Mouse (Mus musculus) skeletal muscle tissue, postnatal 0 days (tissue): ENCODE results near the gene Adamts2. TPM values are rescaled to one million over a fixed set of nuclear protein-coding genes. Genes with fewer than 3 reads are reported as not detected.

ENCODE experiments used
- polyA plus RNA-seq: library from polyadenylated mRNA; unstranded; fragments of >200 nt; fragmentation: Nextera tagmentation; extraction: Ambion mirVana; gene quantifications from 2 replicates; pipeline ENCODE4 v1.2.1, GENCODE M21; 2015

Gene Adamts2
- polyA plus RNA-seq, result 10.9 and 12.3 TPM in 2 replicates

DNA sequence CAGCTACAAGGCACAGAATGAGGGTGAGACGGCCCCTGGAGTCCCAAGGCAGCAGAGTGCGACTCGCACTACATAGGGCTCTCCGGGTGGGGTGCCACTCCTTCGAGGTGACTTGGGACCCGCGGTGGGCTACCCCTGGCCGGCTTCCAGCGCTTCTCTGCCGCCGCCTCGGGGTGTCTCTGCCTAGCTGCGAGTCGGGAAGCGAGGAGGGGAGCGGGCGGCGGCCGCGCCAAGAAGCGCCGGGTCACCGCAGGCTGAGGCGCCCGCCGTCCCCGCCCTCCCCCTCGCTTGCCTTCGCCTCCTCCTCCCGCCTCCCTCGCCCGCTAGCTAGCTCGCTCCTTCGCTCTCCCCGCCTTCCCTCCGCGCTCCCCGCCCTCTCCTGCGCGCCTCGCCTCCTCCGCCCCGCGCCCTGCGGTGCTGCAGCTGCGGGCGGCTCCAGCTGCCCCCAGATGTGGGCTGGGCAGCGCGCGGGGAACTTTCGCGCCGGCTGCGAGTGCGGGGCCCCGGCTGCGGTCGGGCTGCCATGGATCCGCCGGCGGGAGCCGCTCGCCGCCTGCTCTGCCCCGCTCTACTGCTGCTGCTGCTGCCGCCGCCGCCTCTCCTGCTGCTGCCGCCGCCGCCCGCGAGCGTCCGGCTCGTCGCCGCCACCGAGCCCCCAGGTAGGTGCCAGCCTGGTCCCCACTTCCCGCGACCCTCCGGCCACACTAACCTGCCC, at the start of gene Adamts2:
Adamts2 (plus strand) TSS at position 444 of the 715 bp plus-strand sequence.

DNA sequence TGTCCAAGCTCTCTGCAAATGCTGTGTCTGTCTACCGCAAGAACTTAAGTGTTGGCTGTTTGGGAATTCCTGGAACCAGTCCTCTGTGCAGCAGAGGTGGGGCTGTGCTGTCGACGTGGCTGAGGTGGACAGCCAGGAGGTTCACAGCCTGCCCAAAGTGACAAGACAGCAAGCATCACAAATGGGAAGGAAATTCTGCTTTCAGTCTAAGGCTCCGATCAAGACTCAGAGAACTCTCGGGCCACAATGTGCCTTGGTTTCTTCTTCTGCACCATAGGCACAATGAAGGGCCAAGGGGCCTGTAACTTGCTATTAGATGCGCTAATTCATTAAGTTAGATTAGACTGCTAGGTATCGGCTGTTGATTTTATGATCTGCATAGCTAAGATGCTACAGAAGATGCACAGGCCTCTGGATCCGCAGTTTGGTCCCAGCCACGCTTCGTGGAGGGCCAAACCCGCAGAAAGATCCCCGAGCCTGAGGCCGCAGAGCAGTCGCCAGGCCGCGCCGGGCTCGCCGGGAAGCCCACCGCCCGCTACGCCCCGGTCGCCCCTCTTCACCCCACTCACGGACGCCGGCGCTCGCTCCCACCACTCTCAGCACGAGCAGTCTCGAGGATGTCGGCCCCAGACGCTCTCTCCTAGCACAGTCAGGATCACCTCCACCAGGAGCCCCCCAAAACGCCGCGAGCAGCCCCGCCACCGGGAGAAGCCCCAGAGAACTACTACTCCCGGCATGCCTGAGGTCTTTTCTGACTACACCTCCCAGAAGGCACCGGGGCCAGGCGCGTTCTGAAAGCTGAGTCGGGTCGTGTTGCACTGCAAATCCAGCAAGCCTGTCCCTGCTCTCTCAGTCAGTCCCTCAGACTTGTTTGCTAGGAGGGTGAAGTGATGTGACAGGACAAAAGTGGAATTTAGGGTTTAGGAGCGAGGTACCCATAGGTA, 225.4 kb downstream of the Adamts2 start, which contains the start of gene Zfp354c:
Zfp354c (minus strand) TSS at position 715 of the 944 bp plus-strand sequence.

DNA sequence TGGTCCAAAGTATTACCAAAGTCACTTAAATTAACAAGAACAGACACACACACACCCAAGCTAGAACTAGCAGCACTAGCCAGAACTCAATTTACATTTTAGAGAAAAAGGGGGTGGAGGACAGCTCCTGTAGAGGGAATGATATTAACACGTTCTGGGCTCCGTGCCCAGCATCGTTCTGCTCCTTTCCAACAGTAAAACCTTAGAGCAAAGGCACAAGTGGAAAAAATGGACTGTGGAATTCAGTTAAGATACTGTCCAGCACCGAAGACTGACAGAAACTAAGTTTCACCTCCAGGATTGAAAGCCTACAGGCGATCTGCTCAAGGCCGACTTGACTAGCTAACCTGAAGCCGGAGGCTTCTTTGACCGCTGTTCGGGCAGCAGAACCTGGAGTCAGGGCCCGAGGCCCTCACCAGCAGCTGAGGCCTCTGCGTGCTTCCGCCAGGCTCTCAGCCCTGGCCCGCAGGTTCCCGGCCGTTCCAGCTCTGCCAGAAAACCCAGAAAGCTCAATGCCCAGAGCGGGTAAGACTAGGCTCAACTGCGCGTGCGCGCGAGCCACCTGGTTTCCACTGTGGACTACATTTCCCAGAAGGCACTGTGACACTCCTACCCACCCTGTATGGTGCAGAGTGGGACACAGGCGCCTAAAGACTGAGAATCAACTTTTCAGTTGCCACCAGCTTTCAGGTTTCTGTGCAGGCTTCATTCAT, 239.3 kb downstream of the Adamts2 start, which contains the start of gene Zfp879:
Zfp879 (minus strand) TSS at position 530 of the 713 bp plus-strand sequence.

DNA sequence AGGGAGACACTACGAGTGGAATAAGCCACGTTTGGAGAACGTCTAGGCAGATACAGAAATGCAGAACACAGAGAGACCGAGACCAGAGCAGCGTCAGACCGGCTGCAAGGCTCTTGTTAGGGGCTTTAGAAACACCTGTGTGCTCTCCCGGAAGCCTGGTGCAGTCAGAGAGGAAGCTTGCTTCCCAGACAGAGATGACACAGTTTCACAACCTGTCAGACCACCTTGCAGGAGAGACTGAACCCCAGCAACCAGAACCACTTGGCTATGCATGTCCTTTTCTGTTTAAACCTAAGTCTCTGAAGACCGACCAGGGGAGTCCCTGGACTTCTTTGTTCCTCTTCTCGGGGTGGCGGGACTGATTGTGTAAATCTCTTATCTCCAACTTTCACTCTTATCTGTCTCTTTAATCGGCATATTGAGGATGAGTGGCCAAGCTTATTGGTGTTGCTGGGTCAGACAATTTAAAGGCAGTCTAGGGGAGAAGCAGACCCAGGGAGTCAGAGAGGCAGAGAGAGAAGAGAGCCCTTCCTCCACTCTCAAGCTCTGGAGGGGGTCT, 248.4 kb downstream of the Adamts2 start, which contains the start of gene Grm6:
Grm6 (plus strand) TSS at position 509 of the 559 bp plus-strand sequence.

Other genes with a start within 250 kb of the Adamts2 start
- gene Cby3, start 247.6 kb upstream of the Adamts2 start, polyA plus RNA-seq, result 0.19 and 0.22 TPM in 2 replicates
- 106 and 116 TPM in 2 replicates for gene Hnrnph1, start 225.1 kb upstream of the Adamts2 start, polyA plus RNA-seq
- 15.1 and 18.6 TPM in 2 replicates for gene Rufy1, start 171.0 kb upstream of the Adamts2 start, polyA plus RNA-seq
- gene Zfp354c, start 225.6 kb downstream of the Adamts2 start, polyA plus RNA-seq, result 7.7 and 7.9 TPM in 2 replicates
- gene Zfp879, start 239.5 kb downstream of the Adamts2 start, polyA plus RNA-seq, result 0.63 and 0.91 TPM in 2 replicates
- gene Grm6, start 248.6 kb downstream of the Adamts2 start, polyA plus RNA-seq, result not detected in 2 replicates